10 mouse cellular contexts compared by ENCODE assay signal in the genomic region with DNA sequence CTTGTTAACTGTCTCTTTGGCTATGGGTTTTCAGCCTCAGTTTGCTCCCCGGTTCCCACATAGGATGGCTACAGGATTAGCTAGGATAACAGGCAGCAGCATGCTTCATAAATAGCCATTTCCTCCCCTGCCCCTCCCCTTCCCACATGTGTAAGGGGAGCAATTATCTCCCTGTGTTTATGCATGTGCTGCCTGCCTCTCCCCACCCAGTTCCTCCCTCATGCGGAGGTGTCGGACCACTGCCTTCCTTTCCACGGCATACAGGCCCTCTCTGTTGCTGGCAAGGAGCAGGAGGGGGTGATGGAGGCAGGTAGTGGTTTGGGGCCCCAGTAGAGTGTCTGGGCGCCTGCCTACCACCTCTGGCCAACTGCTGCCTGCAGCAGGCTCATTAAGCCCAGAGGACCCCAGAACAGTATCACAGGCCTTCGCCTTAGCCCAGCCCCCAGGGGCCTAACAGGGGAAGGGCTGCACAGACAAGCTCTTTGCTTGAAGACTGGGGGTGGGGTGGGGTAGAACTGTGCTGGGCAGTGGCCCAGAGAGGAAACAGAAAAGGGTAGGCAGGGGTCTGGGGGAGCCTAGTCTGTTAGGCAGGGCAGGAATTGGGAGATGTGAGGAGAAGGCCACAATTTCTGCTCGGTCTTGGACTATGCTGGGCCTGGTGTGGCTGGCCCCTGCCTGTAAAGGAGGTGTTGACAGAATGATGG.
A peak's percentile ranks its signal among the peaks of the same experiment; 100 is the strongest.
DNase-seq lines count a peak whose midpoint lies in the region; ATAC-seq and TF ChIP-seq lines count a peak whose summit lies in the region.
"Had no signal": no experiment of that assay in that cellular context is flagged by ENCODE, and none has a peak within 500 bp of the region (broad histone marks: within the 10 kb centered on the region; RNA-seq: fewer than 3 reads in every experiment).

No protein-coding gene starts in this region.

- H3K4me1 ChIP-seq in intestine, embryonic 15.5 days (replicated peaks) = 0 out of 2 replicates have a peak, but pooled peaks cover 5% of the 10 kb centered on the region
- no peaks in the 10 kb centered on the region for H3K4me1 ChIP-seq in intestine, postnatal 0 days (replicated peaks; ENCODE audit: control insufficient read depth, insufficient read depth, low read length)
- peaks cover 17% of the 10 kb centered on the region for H3K4me1 ChIP-seq in embryonic facial prominence, embryonic 10.5 days
- peaks cover 36% of the 10 kb centered on the region for H3K4me1 ChIP-seq in forebrain, embryonic 15.5 days

- H3K4me3 ChIP-seq in intestine, embryonic 15.5 days (replicated peaks) = no peak overlapping the region
- H3K4me3 ChIP-seq in intestine, postnatal 0 days (ENCODE audit: low read depth, low read length) = no peak overlapping the region
- no peak overlapping the region for H3K4me3 ChIP-seq in embryonic facial prominence, embryonic 10.5 days
- H3K4me3 ChIP-seq in forebrain, embryonic 15.5 days = no peak overlapping the region

- H3K9ac ChIP-seq in intestine, embryonic 15.5 days = no peak overlapping the region
- H3K9ac ChIP-seq in intestine, postnatal 0 days (ENCODE audit: low read depth, low read length) = no peak overlapping the region
- no peak overlapping the region for H3K9ac ChIP-seq in forebrain, embryonic 15.5 days (replicated peaks)

- peak; percentile 15 for DNase-seq in embryonic facial prominence, embryonic 10.5 days (ENCODE audit: low spot score)
- no peak for DNase-seq in gastrocnemius, adult 18-20 months (ENCODE audit: low spot score)
- no peak for DNase-seq in left cerebral cortex, adult 18-20 months (ENCODE audit: low spot score in 2 of 2)
- DNase-seq: cerebellum, adult 18-20 months; thymus, postnatal 14 days had no signal

- TF ChIP-seq CTCF in intestine, postnatal 0 days (IDR thresholded peaks at IDR 0.05; ENCODE audit: low read depth) = no peak

- 47% methylated on average over 7 of the region's 7 CpGs for WGBS in intestine, embryonic 15.5 days
- 62% methylated on average over 7 of the region's 7 CpGs for WGBS in intestine, postnatal 0 days
- WGBS in embryonic facial prominence, embryonic 10.5 days = 44% methylated on average over 7 of the region's 7 CpGs
- whole genome bisulfite sequencing in forebrain, embryonic 15.5 days = 31% methylated on average over 7 of the region's 7 CpGs

- no peaks in the 10 kb centered on the region for H3K36me3 ChIP-seq in intestine, embryonic 15.5 days
- H3K36me3 ChIP-seq in intestine, postnatal 0 days (ENCODE audit: control insufficient read depth, insufficient read depth) = no peaks in the 10 kb centered on the region
- no peaks in the 10 kb centered on the region for H3K36me3 ChIP-seq in embryonic facial prominence, embryonic 10.5 days (replicated peaks)
- no peaks in the 10 kb centered on the region for H3K36me3 ChIP-seq in forebrain, embryonic 15.5 days

- no peaks in the 10 kb centered on the region for H3K9me3 ChIP-seq in intestine, embryonic 15.5 days
- no peaks in the 10 kb centered on the region for H3K9me3 ChIP-seq in intestine, postnatal 0 days (ENCODE audit: control insufficient read depth)
- no peaks in the 10 kb centered on the region for H3K9me3 ChIP-seq in embryonic facial prominence, embryonic 10.5 days
- no peaks in the 10 kb centered on the region for H3K9me3 ChIP-seq in forebrain, embryonic 15.5 days

- no peak overlapping the region for H3K27ac ChIP-seq in intestine, embryonic 15.5 days
- no peak overlapping the region for H3K27ac ChIP-seq in intestine, postnatal 0 days (ENCODE audit: low read depth, low read length)
- peak overlapping the region; percentile 67 for H3K27ac ChIP-seq in embryonic facial prominence, embryonic 10.5 days (replicated peaks)
- peak overlapping the region; percentile 43 for H3K27ac ChIP-seq in forebrain, embryonic 15.5 days (replicated peaks)

- peak; percentile 39; the same call in 1 of the 2 replicates for ATAC-seq in intestine, embryonic 15.5 days
- no peak for ATAC-seq in intestine, postnatal 0 days
- ATAC-seq in forebrain, embryonic 15.5 days (replicated peaks) = peak; percentile 49
- ATAC-seq in megakaryocyte progenitor cell, adult 5-6 weeks (replicated peaks; ENCODE audit: poor library complexity) = peak; percentile 26; the same call in 1 of the 2 replicates
- ATAC-seq in monocyte, adult 5-6 weeks (replicated peaks; ENCODE audit: insufficient number of reproducible peaks, low FRiP score, low TSS enrichment, poor library complexity, severe bottlenecking) = no peak

- no peak overlapping the region for H3K4me2 ChIP-seq in intestine, embryonic 15.5 days (replicated peaks)
- H3K4me2 ChIP-seq in intestine, postnatal 0 days (replicated peaks; ENCODE audit: low read depth) = no peak overlapping the region
- no peak overlapping the region for H3K4me2 ChIP-seq in forebrain, embryonic 15.5 days (replicated peaks)

- peaks cover 6% of the 10 kb centered on the region; the same call in 1 of the 2 replicates for H3K27me3 ChIP-seq in intestine, embryonic 15.5 days (replicated peaks)
- H3K27me3 ChIP-seq in intestine, postnatal 0 days (replicated peaks; ENCODE audit: control insufficient read depth, insufficient read depth, low read length) = no peaks in the 10 kb centered on the region; the same call in 1 of the 2 replicates
- peaks cover 98% of the 10 kb centered on the region for H3K27me3 ChIP-seq in embryonic facial prominence, embryonic 10.5 days (replicated peaks; ENCODE audit: low read depth, poor library complexity, severe bottlenecking)
- no peaks in the 10 kb centered on the region for H3K27me3 ChIP-seq in forebrain, embryonic 15.5 days

Comparison
In these comparisons a context has a peak if more than half of its experiments do, and no peak if none do; other contexts are left out.
1. ATAC-seq: peak in intestine, embryonic 15.5 days (single experiment), forebrain, embryonic 15.5 days (single experiment) and megakaryocyte progenitor cell, adult 5-6 weeks (single experiment); none in intestine, postnatal 0 days (single experiment) and monocyte, adult 5-6 weeks (single experiment).
2. H3K27ac ChIP-seq: peak in embryonic facial prominence, embryonic 10.5 days (single experiment) and forebrain, embryonic 15.5 days (single experiment); none in intestine, embryonic 15.5 days (single experiment) and intestine, postnatal 0 days (single experiment).